8 mouse cellular contexts compared by ENCODE assay signal in the genomic region with DNA sequence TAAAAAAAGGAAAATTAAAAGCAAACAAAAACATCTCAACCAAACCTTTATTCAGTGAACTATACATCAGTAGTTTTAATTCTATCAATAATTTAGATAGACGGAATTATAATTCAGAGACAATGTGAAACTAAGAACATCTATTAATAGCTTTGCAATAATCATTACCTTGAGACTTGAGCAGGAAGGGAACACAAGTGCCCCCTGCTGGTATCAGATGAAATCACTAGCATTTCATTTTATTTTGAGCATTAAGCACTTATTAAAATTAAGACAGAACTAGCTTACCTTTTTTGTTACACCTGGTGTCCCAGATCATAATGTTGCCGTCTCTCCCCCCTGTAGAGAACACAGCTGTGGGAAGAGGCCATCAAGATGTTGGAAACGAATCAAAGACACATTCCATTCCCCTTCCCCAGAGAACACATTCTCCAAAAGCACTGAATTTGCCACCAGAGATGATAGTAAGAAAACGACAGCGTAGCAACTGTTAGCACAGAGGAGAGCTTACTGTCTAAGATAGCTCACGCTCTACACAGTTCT. TPM values are rescaled to one million over a fixed set of nuclear protein-coding genes. Genes with fewer than 3 reads are reported as not detected.
A peak's percentile ranks its signal among the peaks of the same experiment; 100 is the strongest.
DNase-seq lines count a peak whose midpoint lies in the region; ATAC-seq and TF ChIP-seq lines count a peak whose summit lies in the region.

No protein-coding gene starts in this region.

- H3K27ac ChIP-seq in liver, adult 2 months (replicated peaks; ENCODE audit: insufficient read depth, low read depth, low read length): no peak overlapping the region

- WGBS in liver, adult 2 months: 55% methylated on average over 6 of the region's 6 CpGs

- H3K9ac ChIP-seq in liver, adult 2 months (ENCODE audit: low read depth, low read length): no peak overlapping the region

- TF ChIP-seq CTCF in liver, adult 2 months (IDR thresholded peaks at IDR 0.05; ENCODE audit: low read depth, low read length): no peak

- no peak for TF ChIP-seq POLR2A in liver, adult 2 months (IDR thresholded peaks at IDR 0.05; ENCODE audit: extremely low read depth, insufficient read depth, low read length)

- peak; percentile 57 for DNase-seq in adrenal gland, postnatal 10 days
- DNase-seq in adrenal gland, postnatal 4 days (ENCODE audit: low spot score in 2 of 2): no peak
- DNase-seq in liver, adult 2 months (ENCODE audit: extremely low read depth, low read depth, low spot score): peak; percentile 61
- DNase-seq in liver: no peak
- peak; percentile 64 for DNase-seq in adrenal gland, postnatal 14 days
- DNase-seq in urinary bladder, adult 2 months (ENCODE audit: low spot score): no peak

- H3K79me2 ChIP-seq in liver, adult 2 months (ENCODE audit: control insufficient read depth, insufficient read depth, low read length): no peaks in the 10 kb centered on the region; the same call in 1 of the 2 replicates

- peak; percentile 55 for ATAC-seq in granulocyte monocyte progenitor cell, adult 5-6 weeks (replicated peaks; ENCODE audit: poor library complexity, severe bottlenecking)
- ATAC-seq in megakaryocyte-erythroid progenitor cell, adult 5-6 weeks (replicated peaks; ENCODE audit: low FRiP score, low TSS enrichment, poor library complexity, severe bottlenecking): peak; percentile 44

- no peaks in the 10 kb centered on the region for H3K4me1 ChIP-seq in liver, adult 2 months (ENCODE audit: control insufficient read depth, insufficient read depth, low read length)

- no peak overlapping the region for H3K4me3 ChIP-seq in liver, adult 2 months (ENCODE audit: insufficient read depth, low read depth, low read length)

- H3K36me3 ChIP-seq in liver, adult 2 months (ENCODE audit: control insufficient read depth, insufficient read depth, low read length): no peaks in the 10 kb centered on the region

- H3K27me3 ChIP-seq in liver, adult 2 months (ENCODE audit: control insufficient read depth, insufficient read depth, low read length): no peaks in the 10 kb centered on the region

RNA-seq across cellular contexts. Expression of a gene that starts 12.4 kb away (rescaled TPM):
- 10 to 100 TPM in 1 of 2 experiments, 1 to 10 TPM in 1; 7.8 to 11.9 TPM for total RNA-seq in adrenal gland, postnatal 10 days (2021)
- 10 to 100 TPM; 19.8 to 21.7 TPM for total RNA-seq in adrenal gland, postnatal 4 days (2021)
- 0.28 and 0.74 TPM in 2 replicates for total RNA-seq in liver, adult 2 months (2014; rRNA removed)
- polyA plus RNA-seq in liver, adult 2 months (2012; rRNA removed): 0.07 TPM in 2 replicates
- total RNA-seq in adrenal gland, postnatal 14 days (2021): 6.7 and 7.6 TPM in 2 replicates
- 90.6 and 123 TPM in 2 replicates for total RNA-seq in granulocyte monocyte progenitor cell, adult 5-6 weeks (2014; fragmentation: Nextera tagmentation)
- 76.1 and 84.1 TPM in 2 replicates for total RNA-seq in granulocyte monocyte progenitor cell, adult 5-6 weeks (2017)
- total RNA-seq in megakaryocyte-erythroid progenitor cell, adult 5-6 weeks (2014; fragmentation: Nextera tagmentation): 109 TPM in 2 replicates
- 83.5 and 88.3 TPM in 2 replicates for total RNA-seq in megakaryocyte-erythroid progenitor cell, adult 5-6 weeks (2017)
- polyA plus RNA-seq in urinary bladder, adult 2 months (2012; rRNA removed): 0.72 and 1.0 TPM in 2 replicates

RNA-seq across cellular contexts. Expression of a gene that starts 12.5 kb away (rescaled TPM):
- 10 to 100 TPM; 33.8 to 36.4 TPM for total RNA-seq in adrenal gland, postnatal 10 days (2021)
- 10 to 100 TPM; 53.2 to 55.8 TPM for total RNA-seq in adrenal gland, postnatal 4 days (2021)
- total RNA-seq in liver, adult 2 months (2014; rRNA removed): 10.9 and 11.7 TPM in 2 replicates
- 9.4 and 9.5 TPM in 2 replicates for polyA plus RNA-seq in liver, adult 2 months (2012; rRNA removed)
- 28.0 and 30.1 TPM in 2 replicates for total RNA-seq in adrenal gland, postnatal 14 days (2021)
- total RNA-seq in granulocyte monocyte progenitor cell, adult 5-6 weeks (2014; fragmentation: Nextera tagmentation): 64.6 and 78.4 TPM in 2 replicates
- 55.9 and 62.3 TPM in 2 replicates for total RNA-seq in granulocyte monocyte progenitor cell, adult 5-6 weeks (2017)
- 74.9 and 91.0 TPM in 2 replicates for total RNA-seq in megakaryocyte-erythroid progenitor cell, adult 5-6 weeks (2014; fragmentation: Nextera tagmentation)
- total RNA-seq in megakaryocyte-erythroid progenitor cell, adult 5-6 weeks (2017): 78.2 and 79.8 TPM in 2 replicates
- polyA plus RNA-seq in urinary bladder, adult 2 months (2012; rRNA removed): 22.1 and 24.1 TPM in 2 replicates

Comparison
In these comparisons a context has a peak if more than half of its experiments do, and no peak if none do; other contexts are left out.
1. DNase-seq: peak in adrenal gland, postnatal 10 days (single experiment), liver, adult 2 months (single experiment) and adrenal gland, postnatal 14 days (single experiment); none in adrenal gland, postnatal 4 days (0 of 2), liver (single experiment) and urinary bladder, adult 2 months (single experiment).